Mouse (Mus musculus): ENCODE measurements around the gene Sec11a. TPM values are rescaled to one million over a fixed set of nuclear protein-coding genes. Genes with fewer than 3 reads are reported as not detected.
"Not testable (repeated sequence)": the region's sequence is repeated elsewhere in the genome, so short reads cannot be mapped to it uniquely, and the experiment has no call there.

The Sec11a gene
- polyA plus RNA-seq, 1 experiment from 2014 or later: 256 TPM

DNA sequence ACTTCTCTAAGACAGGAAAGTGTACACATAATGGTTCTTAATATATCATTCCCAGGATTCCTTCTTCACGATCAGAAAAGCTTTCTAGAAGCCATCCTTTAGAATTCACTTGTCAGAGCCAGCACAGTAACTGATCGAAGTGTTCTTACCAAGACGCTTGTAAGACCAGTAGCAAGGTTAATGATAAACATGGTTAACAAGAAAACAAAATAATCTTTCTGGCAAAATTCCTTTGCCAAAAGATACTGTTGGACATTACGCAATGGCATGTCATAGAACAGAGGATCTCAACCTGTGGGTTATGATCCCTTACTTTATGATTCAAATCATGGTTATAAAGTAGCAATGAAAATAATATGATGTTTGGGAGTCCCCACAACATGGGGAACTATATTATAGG, 3.9 kb upstream of the Sec11a start:
- no peak overlapping the region for H3K4me2 ChIP-seq (replicated peaks)
- H3K4me1 ChIP-seq: peaks cover 7% of the 10 kb centered on the region
- H3K27ac ChIP-seq: no peak overlapping the region
- H3K9ac ChIP-seq: no peak overlapping the region
- H3K27me3 ChIP-seq: no peaks in the 10 kb centered on the region
- H3K36me3 ChIP-seq: no peaks in the 10 kb centered on the region
- no peak for ATAC-seq (ENCODE audit: low FRiP score, low read depth)
- H3K9me3 ChIP-seq: no peaks in the 10 kb centered on the region
- no peak overlapping the region for H3K4me3 ChIP-seq
- 84% methylated on average over 4 of the region's 4 CpGs for WGBS

DNA sequence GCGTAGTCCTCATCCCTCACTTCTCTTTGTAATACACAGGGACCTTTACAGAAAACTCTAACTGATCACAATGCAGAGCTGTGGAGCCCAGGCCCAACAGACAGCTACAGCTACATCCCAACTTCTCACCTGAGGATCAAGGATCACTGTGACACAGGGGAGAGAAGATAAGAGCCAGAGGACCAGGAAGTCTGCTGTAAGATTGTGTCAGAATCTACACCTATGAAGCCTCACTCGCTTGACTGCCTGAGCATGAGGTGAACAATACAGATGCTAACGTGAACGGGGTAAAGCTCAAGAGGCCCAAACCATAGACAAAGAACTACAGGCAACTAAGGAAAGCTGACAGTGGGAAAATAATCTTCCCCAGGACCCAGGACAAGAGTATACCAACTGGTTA, 7.8 kb downstream of the Sec11a start:
- Histone ChIP-seq H3K4me2 (replicated peaks) (no peak overlapping the region), H3K27me3 (no peaks in the 10 kb centered on the region), H3K4me1 (peaks cover under 1% of the 10 kb centered on the region; the same call in 1 of the 2 replicates), H3K9me3 (no peaks in the 10 kb centered on the region), H3K9ac (no peak overlapping the region), H3K27ac (no peak overlapping the region), H3K36me3 (peaks cover 19% of the 10 kb centered on the region), H3K4me3 (no peak overlapping the region)
- no peak for ATAC-seq (ENCODE audit: low FRiP score, low read depth)
- 94% methylated on average over 4 of the region's 4 CpGs for WGBS

DNA sequence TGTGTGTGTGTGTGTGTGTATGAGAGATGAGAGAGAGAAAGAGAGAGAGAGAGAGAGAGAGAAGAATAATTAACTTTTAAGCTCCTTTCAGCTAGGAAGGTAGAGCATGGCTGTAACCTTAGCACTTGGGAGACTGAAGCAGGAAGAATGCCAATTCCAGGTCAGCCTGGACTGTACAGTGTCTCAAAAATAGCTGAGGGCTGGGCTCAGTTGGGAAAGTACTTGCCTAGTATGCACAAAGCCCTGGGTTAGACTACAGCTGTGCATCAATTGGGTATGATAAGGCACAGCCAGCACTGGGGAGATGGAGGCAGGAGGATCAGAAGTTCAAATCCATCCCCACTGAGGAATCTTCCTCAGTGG, 10.3 kb downstream of the Sec11a start:
- H3K9me3 ChIP-seq; H3K4me1 ChIP-seq; H3K4me3 ChIP-seq; ATAC-seq (ENCODE audit: low FRiP score, low read depth); H3K27ac ChIP-seq; H3K4me2 ChIP-seq (replicated peaks); H3K9ac ChIP-seq; H3K27me3 ChIP-seq: not testable (repeated sequence)
- peaks cover 35% of the 10 kb centered on the region for H3K36me3 ChIP-seq

DNA sequence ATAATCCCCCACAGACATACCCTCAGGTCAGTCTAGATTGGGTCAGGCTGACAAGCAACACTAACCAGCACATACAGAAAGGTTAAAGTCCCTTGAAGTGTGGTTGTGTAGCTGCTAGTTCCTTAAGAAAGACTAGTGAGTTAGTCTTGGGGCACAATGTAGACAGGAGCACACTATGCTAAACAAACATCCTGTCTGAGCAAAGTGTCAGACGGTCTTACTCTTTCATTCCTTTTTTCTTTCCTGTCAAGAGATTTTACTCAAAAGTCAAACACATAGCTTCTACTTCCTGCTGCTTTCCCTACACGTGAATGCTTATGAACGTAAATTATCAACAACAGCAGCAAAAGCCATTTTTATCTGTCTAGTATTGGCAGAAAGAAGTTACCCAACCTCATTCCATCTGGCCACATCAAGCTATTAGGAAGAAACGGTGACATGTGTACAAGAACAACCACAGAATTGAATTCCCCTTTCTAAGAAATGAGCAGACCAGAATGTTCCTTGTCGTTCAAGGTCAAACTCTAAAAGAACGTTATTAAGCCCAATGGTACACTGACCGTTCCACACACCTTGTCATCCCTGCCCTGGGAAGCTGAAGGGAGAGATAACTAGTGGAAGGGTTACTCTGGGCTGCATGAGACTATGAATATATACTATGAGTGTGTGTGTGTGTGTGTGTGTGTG, 10.8 kb downstream of the Sec11a start:
- H3K9me3 ChIP-seq; H3K9ac ChIP-seq; H3K4me3 ChIP-seq; H3K27ac ChIP-seq; H3K4me1 ChIP-seq; H3K27me3 ChIP-seq; H3K4me2 ChIP-seq (replicated peaks); ATAC-seq (ENCODE audit: low FRiP score, low read depth): not testable (repeated sequence)
- peaks cover 36% of the 10 kb centered on the region for H3K36me3 ChIP-seq
- 83% methylated on average over 7 of the region's 7 CpGs for WGBS

DNA sequence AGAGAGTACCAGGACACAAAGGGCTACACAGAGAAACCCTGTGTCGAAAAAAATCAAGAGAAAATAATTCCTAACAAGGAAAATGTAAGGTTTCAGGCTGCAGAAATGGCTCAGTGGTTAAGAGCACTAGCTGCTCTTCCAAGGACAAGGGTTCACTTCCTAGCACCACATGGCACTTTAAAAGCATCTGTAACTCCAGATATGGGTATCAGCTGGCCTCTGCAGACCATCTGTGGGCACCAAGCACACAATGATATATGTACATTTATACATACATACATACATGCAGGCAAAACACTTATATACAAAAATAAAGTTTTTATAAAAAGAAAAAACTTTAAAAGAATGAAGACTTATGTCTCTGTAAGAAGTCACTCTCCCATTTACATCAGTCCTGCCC, 11.7 kb downstream of the Sec11a start:
- Histone ChIP-seq H3K4me2 (replicated peaks) (no peak overlapping the region), H3K9me3 (no peaks in the 10 kb centered on the region), H3K4me1 (no peaks in the 10 kb centered on the region), H3K36me3 (peaks cover 42% of the 10 kb centered on the region), H3K9ac (no peak overlapping the region), H3K27ac (no peak overlapping the region), H3K4me3 (no peak overlapping the region), H3K27me3 (no peaks in the 10 kb centered on the region)
- WGBS: 91% methylated on average over 1 of the region's 1 CpGs
- ATAC-seq (ENCODE audit: low FRiP score, low read depth): no peak

DNA sequence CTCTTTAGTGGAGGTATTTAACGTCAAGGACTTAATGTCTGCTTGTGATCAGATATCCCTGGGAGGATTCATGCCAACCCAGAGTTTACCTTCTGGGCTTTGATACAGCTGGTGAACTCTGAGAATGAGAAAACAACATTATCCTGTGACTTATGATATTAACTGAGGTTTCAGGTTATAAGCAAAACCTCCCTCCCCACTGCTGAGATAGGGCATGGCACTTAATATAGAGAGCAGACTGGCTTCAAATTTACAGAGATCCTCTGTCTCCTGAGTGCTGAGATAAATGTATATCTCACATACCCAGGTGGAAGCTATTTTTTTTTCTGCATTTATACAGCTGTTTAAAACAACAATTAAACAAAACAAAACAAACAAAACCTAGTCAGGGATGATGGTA, 14.8 kb downstream of the Sec11a start:
- 86% methylated on average over 1 of the region's 1 CpGs for WGBS
- peaks cover 41% of the 10 kb centered on the region for H3K36me3 ChIP-seq

DNA sequence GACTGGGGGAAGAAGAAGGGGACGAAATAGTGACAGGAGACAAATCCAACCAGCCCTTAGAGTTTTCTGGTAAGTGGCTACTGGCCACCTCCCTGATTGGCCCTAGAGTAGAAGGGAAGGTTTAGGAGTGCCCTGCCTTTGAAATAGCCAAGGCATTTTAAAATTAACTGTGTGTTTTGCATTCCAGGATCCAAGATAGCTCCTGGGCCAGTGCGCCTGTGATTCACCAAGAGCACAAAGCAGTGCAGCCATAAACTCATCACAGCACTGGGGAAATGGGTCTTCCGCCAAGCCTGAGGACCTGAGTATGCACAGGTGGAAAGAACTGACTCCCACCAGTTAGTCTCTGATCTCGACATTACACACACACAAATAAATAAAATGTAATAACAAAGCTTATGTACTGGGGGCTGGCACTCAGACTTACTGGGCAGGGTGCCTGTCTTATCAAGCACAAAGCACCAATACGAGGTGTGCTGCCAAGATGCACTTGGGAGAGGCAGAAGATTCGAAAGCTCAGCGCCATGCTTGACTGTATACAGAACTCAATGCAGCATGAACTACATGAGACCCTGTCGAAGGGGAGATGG, 15.9 kb downstream of the Sec11a start:
- Histone ChIP-seq H3K27me3 (no peaks in the 10 kb centered on the region), H3K9ac (no peak overlapping the region), H3K4me3 (no peak overlapping the region), H3K4me2 (replicated peaks) (no peak overlapping the region), H3K36me3 (peaks cover 48% of the 10 kb centered on the region), H3K4me1 (no peaks in the 10 kb centered on the region), H3K27ac (no peak overlapping the region), H3K9me3 (no peaks in the 10 kb centered on the region)
- WGBS: 90% methylated on average over 8 of the region's 8 CpGs
- ATAC-seq (ENCODE audit: low FRiP score, low read depth): no peak

More for the DNA sequence above, 14.8 kb downstream of the Sec11a start:
- no peak overlapping the region for H3K27ac ChIP-seq
- H3K4me2 ChIP-seq (replicated peaks): no peak overlapping the region
- H3K27me3 ChIP-seq: no peaks in the 10 kb centered on the region
- H3K4me3 ChIP-seq: no peak overlapping the region
- H3K4me1 ChIP-seq: no peaks in the 10 kb centered on the region
- H3K9ac ChIP-seq: no peak overlapping the region
- no peaks in the 10 kb centered on the region for H3K9me3 ChIP-seq
- no peak for ATAC-seq (ENCODE audit: low FRiP score, low read depth)

DNA sequence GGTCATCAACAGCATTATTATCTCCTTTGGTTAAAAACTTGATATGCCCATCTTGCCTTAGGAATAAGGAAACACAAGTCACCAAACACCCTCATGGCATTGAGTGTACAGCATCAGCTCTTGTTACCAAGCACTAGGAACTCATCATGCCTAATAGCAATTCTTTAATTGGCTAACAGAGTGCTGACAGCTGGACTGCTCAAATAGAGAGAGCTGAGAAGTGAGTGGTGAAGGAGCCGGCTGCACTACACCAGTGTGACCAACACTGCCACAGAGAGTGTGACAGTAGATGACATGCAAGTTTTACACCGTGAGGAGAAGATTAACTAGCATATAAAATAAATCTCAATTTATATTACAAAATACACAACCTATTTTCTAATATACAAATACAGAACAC, 24.4 kb downstream of the Sec11a start:
- Histone ChIP-seq H3K4me3 (no peak overlapping the region), H3K4me2 (replicated peaks) (no peak overlapping the region), H3K4me1 (no peaks in the 10 kb centered on the region), H3K27ac (no peak overlapping the region), H3K9me3 (no peaks in the 10 kb centered on the region), H3K9ac (no peak overlapping the region), H3K36me3 (peaks cover 64% of the 10 kb centered on the region), H3K27me3 (no peaks in the 10 kb centered on the region)
- 89% methylated on average over 2 of the region's 2 CpGs for WGBS
- ATAC-seq (ENCODE audit: low FRiP score, low read depth): no peak

DNA sequence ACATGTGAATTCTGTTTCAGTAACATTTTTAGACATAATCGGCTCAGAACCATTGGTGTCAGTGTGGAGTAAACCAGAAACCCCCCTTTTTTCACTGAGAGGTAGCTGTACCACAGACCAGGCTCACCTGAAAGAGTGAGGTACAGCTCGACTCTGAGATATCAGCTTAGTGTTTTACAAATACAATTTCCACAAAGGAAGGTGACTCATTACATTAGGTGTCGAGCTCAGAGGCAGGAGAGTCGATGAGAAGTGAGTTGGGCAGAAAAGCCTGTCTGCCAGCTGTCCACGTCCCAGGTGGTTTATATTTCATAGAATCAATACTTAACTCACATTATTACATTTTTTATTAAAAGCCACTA, 28.0 kb downstream of the Sec11a start:
- H3K27me3 ChIP-seq: no peaks in the 10 kb centered on the region
- no peaks in the 10 kb centered on the region for H3K9me3 ChIP-seq
- no peak overlapping the region for H3K4me2 ChIP-seq (replicated peaks)
- H3K27ac ChIP-seq: no peak overlapping the region
- H3K4me3 ChIP-seq: no peak overlapping the region
- no peak for ATAC-seq (ENCODE audit: low FRiP score, low read depth)
- no peak overlapping the region for H3K9ac ChIP-seq
- H3K4me1 ChIP-seq: no peaks in the 10 kb centered on the region
- 83% methylated on average over 5 of the region's 5 CpGs for WGBS
- H3K36me3 ChIP-seq: peaks cover 70% of the 10 kb centered on the region

DNA sequence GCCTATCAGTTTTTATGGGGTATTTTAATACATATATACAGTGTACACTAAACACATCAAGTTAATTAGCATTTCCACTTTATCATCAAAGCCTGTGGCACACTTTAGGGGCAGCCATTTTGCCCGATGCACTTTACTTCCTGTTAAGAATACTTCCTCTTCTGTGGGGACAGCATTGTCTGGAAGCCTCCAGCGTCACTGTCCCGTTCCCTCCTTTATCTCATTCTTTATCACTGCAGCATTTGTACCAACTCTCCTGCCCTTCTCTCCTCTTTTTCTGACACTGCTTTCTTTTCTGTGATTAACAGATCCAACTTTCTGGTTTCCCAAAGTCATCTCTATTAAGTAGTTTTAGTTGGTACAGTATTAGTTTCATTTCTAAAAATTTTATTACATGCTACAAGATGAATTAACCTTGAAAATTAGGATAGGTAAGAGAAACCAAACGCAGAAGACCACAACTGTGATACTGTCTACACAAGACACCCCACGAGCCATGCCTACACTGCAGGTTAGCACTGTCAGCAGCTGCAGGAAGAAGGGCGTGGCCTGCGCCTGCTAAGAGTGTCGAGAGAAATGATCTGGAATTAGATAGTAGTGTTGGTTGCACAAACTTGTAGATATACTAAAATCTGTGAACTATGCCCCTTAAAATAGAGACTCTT, 28.5 kb downstream of the Sec11a start:
- H3K27ac ChIP-seq: no peak overlapping the region
- no peak overlapping the region for H3K9ac ChIP-seq
- no peaks in the 10 kb centered on the region for H3K4me1 ChIP-seq
- no peak for ATAC-seq (ENCODE audit: low FRiP score, low read depth)
- H3K4me2 ChIP-seq (replicated peaks): no peak overlapping the region
- 78% methylated on average over 8 of the region's 8 CpGs for WGBS
- no peak overlapping the region for H3K4me3 ChIP-seq
- peaks cover 74% of the 10 kb centered on the region for H3K36me3 ChIP-seq
- no peaks in the 10 kb centered on the region for H3K27me3 ChIP-seq
- H3K9me3 ChIP-seq: no peaks in the 10 kb centered on the region

DNA sequence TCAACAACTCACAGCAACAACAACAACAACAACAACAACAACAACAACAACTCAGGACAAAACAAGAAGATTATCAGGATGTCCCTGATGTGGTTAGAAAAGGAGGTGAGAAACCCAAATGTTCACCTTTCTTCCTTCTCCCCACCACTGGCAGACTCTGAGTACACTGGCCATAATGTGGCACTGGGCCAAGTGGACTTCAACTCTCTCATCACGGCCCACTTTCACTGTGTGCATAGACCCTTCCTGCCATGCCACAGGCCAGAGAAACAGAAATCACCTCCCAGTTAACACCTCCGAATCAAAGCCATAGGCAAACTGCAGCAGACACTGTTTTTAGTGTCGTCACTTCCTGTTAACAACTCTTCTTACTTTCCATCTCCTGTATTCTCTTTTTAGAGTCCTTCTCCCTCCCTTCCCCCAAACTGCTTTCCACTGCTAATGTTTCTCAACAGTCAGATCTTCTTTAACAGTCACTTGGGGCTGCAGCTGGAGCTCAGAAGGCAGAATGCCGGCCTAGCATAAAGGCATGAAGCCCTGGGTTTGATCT, 29.6 kb downstream of the Sec11a start:
- H3K36me3 ChIP-seq: peaks cover 83% of the 10 kb centered on the region
- H3K27me3 ChIP-seq: no peaks in the 10 kb centered on the region
- H3K4me1 ChIP-seq: no peaks in the 10 kb centered on the region
- no peak for ATAC-seq (ENCODE audit: low FRiP score, low read depth)
- H3K9ac ChIP-seq: no peak overlapping the region
- H3K27ac ChIP-seq: no peak overlapping the region
- H3K9me3 ChIP-seq: no peaks in the 10 kb centered on the region
- 71% methylated on average over 4 of the region's 4 CpGs for WGBS
- H3K4me2 ChIP-seq (replicated peaks): no peak overlapping the region
- H3K4me3 ChIP-seq: no peak overlapping the region

DNA sequence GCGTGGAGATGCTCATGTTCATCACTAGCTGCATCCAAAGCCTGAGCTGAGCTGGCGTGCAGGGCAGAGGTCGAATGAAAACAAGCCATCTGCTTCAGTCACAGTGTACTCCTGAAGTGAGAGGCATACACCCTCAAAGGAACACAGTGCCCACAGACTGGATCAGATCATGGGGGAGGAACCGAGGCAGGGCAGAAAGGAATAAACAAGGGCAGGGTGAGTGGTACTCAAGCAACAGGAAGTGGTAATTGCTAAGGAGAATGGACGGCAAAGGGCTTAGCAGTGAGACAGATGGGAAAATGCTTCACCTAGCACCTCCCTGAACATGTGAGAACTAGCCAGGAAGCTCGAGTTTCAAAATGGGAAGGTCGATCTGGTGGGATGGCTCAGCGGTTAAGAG, 35.1 kb downstream of the Sec11a start:
- Histone ChIP-seq H3K27ac (no peak overlapping the region), H3K36me3 (peaks cover 89% of the 10 kb centered on the region), H3K9ac (no peak overlapping the region), H3K9me3 (no peaks in the 10 kb centered on the region), H3K27me3 (no peaks in the 10 kb centered on the region), H3K4me3 (no peak overlapping the region), H3K4me1 (no peaks in the 10 kb centered on the region), H3K4me2 (replicated peaks) (no peak overlapping the region)
- ATAC-seq (ENCODE audit: low FRiP score, low read depth): no peak
- WGBS: 76% methylated on average over 8 of the region's 8 CpGs

All from limb, embryonic 13.5 days (tissue).